36 mouse cellular contexts compared by ENCODE assay signal in the genomic region with DNA sequence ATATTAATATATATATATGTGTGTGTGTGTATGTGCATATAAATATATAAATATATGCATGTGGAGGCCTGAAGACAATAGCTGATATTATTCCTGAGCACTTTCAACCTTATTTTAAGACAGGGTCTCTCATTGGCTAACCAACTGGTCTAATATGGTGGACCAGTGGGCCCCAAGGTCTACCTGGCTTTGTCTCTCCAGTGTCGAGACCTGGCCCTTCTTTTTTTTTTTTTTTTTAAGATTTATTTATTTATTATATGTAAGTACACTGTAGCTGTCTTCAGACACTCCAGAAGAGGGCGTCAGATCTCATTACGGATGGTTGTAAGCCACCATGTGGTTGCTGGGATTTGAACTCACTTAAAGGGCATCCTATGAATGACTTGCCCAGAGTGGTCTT. TPM values are rescaled to one million over a fixed set of nuclear protein-coding genes. Genes with fewer than 3 reads are reported as not detected.
"Had no signal": no experiment of that assay in that cellular context is flagged by ENCODE, and none has a peak within 500 bp of the region (broad histone marks: within the 10 kb centered on the region; RNA-seq: fewer than 3 reads in every experiment).

No protein-coding gene starts in this region.

RNA-seq across cellular contexts. Expression of a gene that starts 9.6 kb away (rescaled TPM):
- total RNA-seq: left cerebral cortex, postnatal 10 days; left cerebral cortex, postnatal 14 days; left cerebral cortex, postnatal 25 days; left cerebral cortex, postnatal 36 days; left cerebral cortex, postnatal 4 days; liver, adult 2 months; megakaryocyte, adult 5-6 weeks; megakaryocyte-erythroid progenitor cell, adult 5-6 weeks; midbrain, postnatal 0 days; monocyte, adult 5-6 weeks had no signal
- polyA plus RNA-seq: limb, embryonic 10.5 days; limb, embryonic 11.5 days; limb, embryonic 12.5 days; limb, embryonic 13.5 days; limb, embryonic 15.5 days; liver, adult 2 months; liver, embryonic 11.5 days; liver, embryonic 12.5 days; liver, embryonic 13.5 days; liver, embryonic 15.5 days; liver, embryonic 16.5 days; liver, postnatal 0 days; lung, adult 2 months; lung, embryonic 14.5 days; lung, embryonic 15.5 days; lung, embryonic 16.5 days; lung, postnatal 0 days; macrophage; midbrain, embryonic 10.5 days; midbrain, embryonic 11.5 days; midbrain, embryonic 12.5 days; midbrain, embryonic 13.5 days; midbrain, embryonic 14.5 days; midbrain, embryonic 15.5 days; midbrain, embryonic 16.5 days; midbrain, postnatal 0 days; neural tube, embryonic 11.5 days; neural tube, embryonic 12.5 days had no signal
